Mouse (Mus musculus) lung, postnatal 0 days (tissue): ENCODE measurements around the gene Tsen2. TPM values are rescaled to one million over a fixed set of nuclear protein-coding genes. Genes with fewer than 3 reads are reported as not detected.

Source experiments
- ATAC-seq: fragments of 200-750 bp; cut with Nextera tagmentation; 2 replicates; pipeline ENCODE4 v1.8.0; 2017; ENCODE audit warnings: moderate library complexity
- DNase-seq: peaks from one replicate; pipeline ENCODE4 v3.0.0-alpha.2; 2016; ENCODE audit warnings: low spot score
- H3K27ac ChIP-seq: fragments of 300-500 bp; sonication (generic); 2 replicates; pipeline ENCODE4 v1.5.1; 2014; ENCODE audit warnings: antibody characterized with exemption, mild to moderate bottlenecking, low read length, mixed read lengths
- H3K27me3 ChIP-seq: fragments of 300-500 bp; sonication (generic); replicated peaks from 2 replicates; pipeline ENCODE4 v1.6.1; 2014; ENCODE audit warnings: low read length, mixed read lengths; ENCODE audit not compliant: insufficient read depth
- H3K36me3 ChIP-seq: fragments of 300-500 bp; sonication (generic); 2 replicates; pipeline ENCODE4 v1.6.1; 2014; ENCODE audit warnings: low read length, mixed read lengths; ENCODE audit not compliant: insufficient read depth
- H3K4me1 ChIP-seq: fragments of 300-500 bp; sonication (generic); 2 replicates; pipeline ENCODE4 v1.6.1; 2014; ENCODE audit warnings: antibody characterized with exemption, low read depth, low read length, mixed read lengths; ENCODE audit not compliant: insufficient read depth
- H3K4me2 ChIP-seq: fragments of 300-500 bp; sonication (generic); replicated peaks from 2 replicates; pipeline ENCODE4 v1.6.1; 2014; ENCODE audit warnings: low read depth, mild to moderate bottlenecking, low read length, moderate library complexity, mixed read lengths
- H3K4me3 ChIP-seq: fragments of 300-500 bp; sonication (generic); 2 replicates; pipeline ENCODE4 v1.5.1; 2014; ENCODE audit warnings: low read depth, low read length
- H3K9ac ChIP-seq: fragments of 300-500 bp; sonication (generic); replicated peaks from 2 replicates; pipeline ENCODE4 v1.6.1; 2014; ENCODE audit warnings: low read depth, mild to moderate bottlenecking
- H3K9me3 ChIP-seq: fragments of 300-500 bp; sonication (generic); 2 replicates; pipeline ENCODE4 v1.6.1; 2016; ENCODE audit warnings: low read length, mixed read lengths
- CTCF ChIP-seq: IDR thresholded peaks from 2 replicates; pipeline ENCODE4 v1.5.1; 2016; ENCODE audit warnings: antibody characterized with exemption, mild to moderate bottlenecking
- EP300 ChIP-seq: IDR thresholded peaks from 2 replicates; pipeline ENCODE4 v1.6.1; 2016; ENCODE audit warnings: antibody characterized with exemption, mild to moderate bottlenecking, control low read depth
- WGBS: fragments of 180-500 bp; shearing (Covaris S2); extraction: QIAGEN DNeasy Blood & Tissue Kit; methylation state at CpG from one replicate; pipeline ENCODE4 v1.1.7; 2014; 5-methylcytosine and 5-hydroxymethylcytosine counted together
- polyA plus RNA-seq: library from polyadenylated mRNA; unstranded; fragments of >200 nt; fragmentation: Nextera tagmentation; extraction: Ambion mirVana; gene quantifications from 2 replicates; pipeline ENCODE4 v1.2.1, GENCODE M21; 2015

Tsen2 gene
- polyA plus RNA-seq, 1 experiment from 2014 or later = 8.7 TPM

GRCm38 (mm10) chr6:115519275-115519699, 25.2 kb upstream of the Tsen2 start:
- Histone ChIP-seq H3K9me3 (no peaks in the 10 kb centered on the region), H3K27me3 (no peaks in the 10 kb centered on the region), H3K9ac (no peak overlapping the region), H3K4me1 (peaks cover 18% of the 10 kb centered on the region; the same call in 1 of the 2 replicates), H3K36me3 (no peaks in the 10 kb centered on the region), H3K4me2 (no peak overlapping the region), H3K4me3 (no peak overlapping the region), H3K27ac (no peak overlapping the region)
- WGBS = 50% methylated on average over 11 of the region's 12 CpGs
- ATAC-seq (peak; percentile 76), DNase-seq (peak; percentile 89)
- TF ChIP-seq EP300 = peak; percentile 32; the same call in 1 of the 2 replicates
- TF ChIP-seq CTCF = no peak

DNA sequence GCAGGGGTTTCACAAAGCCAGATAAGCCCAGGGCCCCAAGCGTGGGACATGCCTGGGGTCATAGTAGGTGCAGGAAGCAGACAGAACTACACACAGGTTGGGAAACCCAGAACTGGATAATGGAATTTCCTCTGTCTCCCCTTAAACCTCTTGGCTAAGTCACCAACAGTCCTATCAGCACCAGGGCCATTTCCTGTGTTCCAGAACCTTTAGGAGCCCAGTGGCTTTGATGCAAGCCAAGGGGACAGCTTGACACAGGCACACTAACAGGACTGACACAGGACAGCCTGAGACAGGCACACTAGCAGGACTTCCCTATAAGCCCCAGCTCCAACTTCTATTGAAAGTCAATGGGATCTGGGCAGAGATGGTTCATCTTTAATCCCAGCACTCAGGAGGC, 22.5 kb upstream of the Tsen2 start:
- ATAC-seq (no peak), DNase-seq (no peak)
- Histone ChIP-seq H3K27ac (no peak overlapping the region), H3K4me1 (peaks cover 19% of the 10 kb centered on the region; the same call in 1 of the 2 replicates), H3K27me3 (no peaks in the 10 kb centered on the region), H3K9me3 (no peaks in the 10 kb centered on the region), H3K36me3 (no peaks in the 10 kb centered on the region), H3K9ac (no peak overlapping the region), H3K4me2 (no peak overlapping the region), H3K4me3 (no peak overlapping the region)
- 75% methylated on average over 1 of the region's 1 CpGs for WGBS
- TF ChIP-seq CTCF (no peak), EP300 (no peak)

GRCm38 (mm10) chr6:115522691-115523146, 21.7 kb upstream of the Tsen2 start:
- H3K27ac ChIP-seq = no peak overlapping the region
- no peaks in the 10 kb centered on the region for H3K27me3 ChIP-seq
- no peak overlapping the region for H3K4me3 ChIP-seq
- 48% methylated on average over 6 of the region's 6 CpGs for WGBS
- no peak for TF ChIP-seq CTCF
- TF ChIP-seq EP300 = 0 out of 2 replicates have a peak, but pooled peaks have one; percentile 16
- H3K4me1 ChIP-seq = peaks cover 19% of the 10 kb centered on the region; the same call in 1 of the 2 replicates
- DNase-seq (no peak), ATAC-seq (0 out of 2 replicates have a peak, but pooled peaks have one; percentile 12)
- no peak overlapping the region for H3K4me2 ChIP-seq
- no peak overlapping the region for H3K9ac ChIP-seq
- H3K9me3 ChIP-seq = no peaks in the 10 kb centered on the region
- no peaks in the 10 kb centered on the region for H3K36me3 ChIP-seq

- Histone ChIP-seq H3K27me3 (no peaks in the 10 kb centered on the region), H3K4me2 (no peak overlapping the region), H3K9me3 (no peaks in the 10 kb centered on the region), H3K9ac (no peak overlapping the region), H3K4me3 (no peak overlapping the region), H3K27ac (no peak overlapping the region), H3K4me1 (peaks cover 19% of the 10 kb centered on the region; the same call in 1 of the 2 replicates), H3K36me3 (no peaks in the 10 kb centered on the region)
- WGBS = 32% methylated on average over 9 of the region's 9 CpGs
- TF ChIP-seq EP300 = no peak
- no peak for TF ChIP-seq CTCF
- peak; percentile 73 for DNase-seq
- ATAC-seq = peak; percentile 25; the same call in 1 of the 2 replicates
Measured at GRCm38 (mm10) chr6:115523201-115523600, 21.3 kb upstream of the Tsen2 start.

DNA sequence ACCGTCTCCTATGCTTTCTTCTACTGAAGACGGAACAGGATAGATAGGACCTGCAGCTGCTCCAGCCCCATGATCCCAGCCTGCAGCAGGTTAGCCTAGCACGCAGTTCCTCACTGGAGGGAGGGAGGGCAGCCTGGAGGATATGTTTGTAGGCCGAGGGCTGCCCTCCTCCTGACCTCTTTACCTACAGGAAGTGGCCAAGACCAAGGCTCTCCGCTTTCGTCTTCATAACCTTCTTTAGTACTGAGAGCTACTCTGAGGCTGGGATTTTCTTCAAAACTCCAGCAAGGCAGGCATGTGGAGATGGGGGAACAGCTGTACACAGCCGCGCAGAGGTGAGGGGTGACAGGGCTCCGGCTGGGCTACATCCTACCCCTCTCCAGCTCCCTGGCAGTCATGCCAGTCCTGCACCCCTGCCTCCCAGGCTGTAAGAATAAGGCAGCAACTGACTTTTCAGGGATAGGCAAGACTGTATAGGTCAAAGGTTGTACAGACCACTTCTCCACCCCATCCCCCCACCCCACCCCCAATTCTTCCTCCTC, 19.9 kb upstream of the Tsen2 start:
- Histone ChIP-seq H3K27ac (no peak overlapping the region), H3K27me3 (no peaks in the 10 kb centered on the region), H3K36me3 (no peaks in the 10 kb centered on the region), H3K9ac (no peak overlapping the region), H3K4me3 (no peak overlapping the region), H3K9me3 (no peaks in the 10 kb centered on the region), H3K4me2 (no peak overlapping the region), H3K4me1 (peaks cover 19% of the 10 kb centered on the region; the same call in 1 of the 2 replicates)
- DNase-seq (no peak), ATAC-seq (peak; percentile 49)
- TF ChIP-seq EP300 (no peak), CTCF (no peak)
- WGBS = 50% methylated on average over 9 of the region's 9 CpGs

DNA sequence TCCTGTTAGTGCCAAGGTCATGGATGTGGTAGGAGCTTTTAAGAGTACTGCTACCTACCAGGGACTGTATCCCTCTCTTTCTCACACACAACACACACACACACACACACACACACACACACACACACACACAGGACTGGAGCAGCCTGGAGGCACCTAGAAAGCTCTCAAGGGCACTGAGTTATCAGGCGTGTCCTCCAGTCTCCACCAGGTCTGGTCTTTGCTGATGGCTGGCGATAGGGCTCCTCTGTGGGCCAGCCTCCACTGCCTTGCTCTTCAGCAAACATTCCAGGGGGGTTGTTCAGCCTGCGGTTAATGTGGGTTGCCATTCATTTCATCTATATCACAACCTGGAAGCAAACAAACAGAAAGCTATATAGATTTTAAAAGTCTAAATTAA, 17.0 kb upstream of the Tsen2 start:
- no peak for DNase-seq
- H3K4me2 ChIP-seq = no peak overlapping the region
- no peaks in the 10 kb centered on the region for H3K27me3 ChIP-seq
- H3K9me3 ChIP-seq = no peaks in the 10 kb centered on the region
- no peak for TF ChIP-seq CTCF
- no peak overlapping the region for H3K4me3 ChIP-seq
- H3K4me1 ChIP-seq = peaks cover 19% of the 10 kb centered on the region; the same call in 1 of the 2 replicates
- WGBS = 64% methylated on average over 3 of the region's 3 CpGs
- ATAC-seq = no peak
- no peak overlapping the region for H3K27ac ChIP-seq
- no peaks in the 10 kb centered on the region for H3K36me3 ChIP-seq
- H3K9ac ChIP-seq = no peak overlapping the region
